Mouse (Mus musculus) cerebellum, postnatal 10 days (tissue): ENCODE results near the gene Ermap.
A peak's percentile ranks its signal among the peaks of the same experiment; 100 is the strongest.

Experiments
- DNase-seq, 2 experiments: peaks; one replicate each; pipeline ENCODE4 v3.0.0; 2021; ENCODE audit warnings: mixed read lengths in 2 of 2

The Ermap gene

GRCm38 (mm10) chr4:119183525-119183924 lies 6.3 kb downstream of the Ermap start:
- no peak for DNase-seq

GRCm38 (mm10) chr4:119181456-119181855 lies 8.4 kb downstream of the Ermap start:
- DNase-seq, result no peak

- no peak for DNase-seq
Observed at GRCm38 (mm10) chr4:119180133-119180707, 9.6 kb downstream of the Ermap start.

GRCm38 (mm10) chr4:119178331-119178730 lies 11.5 kb downstream of the Ermap start:
- no peak for DNase-seq

DNA sequence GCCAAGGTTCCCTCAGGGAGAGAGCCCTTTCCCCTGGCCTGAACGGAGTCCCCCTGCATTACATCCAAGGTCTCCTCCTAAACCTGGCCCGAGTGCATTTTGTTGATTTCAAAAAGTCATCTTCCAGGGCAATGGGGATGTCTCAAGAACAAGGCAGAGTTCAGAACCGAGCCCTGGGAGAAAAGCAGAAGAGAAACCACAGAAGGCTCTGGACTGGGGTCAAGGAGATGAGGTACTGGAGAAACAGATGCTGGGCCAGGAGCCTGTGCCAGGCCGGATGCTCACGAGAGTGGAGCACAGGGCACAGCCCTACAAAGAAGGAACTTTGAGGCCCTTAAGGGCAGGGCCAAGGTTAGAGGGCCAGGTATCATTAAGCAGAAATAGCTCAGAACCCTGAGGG lies 12.1 kb downstream of the Ermap start:
- no peak for DNase-seq

GRCm38 (mm10) chr4:119173851-119174453 lies 15.9 kb downstream of the Ermap start, which contains the start of gene Zfp691:
Zfp691 (minus strand) TSS chr4:119174195.
- DNase-seq, result peak; percentile 97

DNA sequence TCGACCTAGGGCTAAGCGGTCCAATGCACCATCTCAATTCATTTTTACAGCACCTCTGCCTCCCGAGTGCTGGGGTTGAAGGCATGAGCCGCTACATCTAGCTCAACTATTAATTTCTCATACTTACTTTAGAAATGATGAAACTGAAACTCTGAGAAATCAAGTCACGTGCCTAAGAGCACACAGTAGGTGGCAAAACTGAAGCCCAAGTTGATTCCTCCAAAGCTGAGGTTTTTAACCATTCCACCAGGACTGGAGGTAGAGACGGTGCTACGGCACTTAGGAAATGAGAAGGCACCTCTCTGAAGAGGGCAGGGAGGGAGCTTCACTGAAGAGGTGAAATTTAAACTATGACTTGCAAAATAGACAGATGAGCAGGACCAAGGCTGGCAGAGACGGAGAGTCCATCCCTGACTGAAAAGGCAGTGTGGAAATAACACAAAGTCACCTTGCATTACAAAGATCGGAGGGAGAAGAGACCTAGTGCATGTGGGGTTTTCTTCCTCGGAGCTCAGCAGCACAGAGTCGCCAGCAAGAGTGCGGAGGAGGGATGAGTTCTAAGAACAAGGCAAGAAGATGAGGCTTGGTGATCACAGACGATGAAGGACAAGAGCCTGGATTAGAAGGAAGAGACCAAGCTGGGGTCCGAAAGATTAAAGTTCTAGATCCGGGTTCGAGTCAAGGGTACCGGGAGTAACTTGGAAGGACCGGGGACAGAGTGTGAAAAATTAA lies 16.7 kb downstream of the Ermap start:
- DNase-seq, result no peak

DNA sequence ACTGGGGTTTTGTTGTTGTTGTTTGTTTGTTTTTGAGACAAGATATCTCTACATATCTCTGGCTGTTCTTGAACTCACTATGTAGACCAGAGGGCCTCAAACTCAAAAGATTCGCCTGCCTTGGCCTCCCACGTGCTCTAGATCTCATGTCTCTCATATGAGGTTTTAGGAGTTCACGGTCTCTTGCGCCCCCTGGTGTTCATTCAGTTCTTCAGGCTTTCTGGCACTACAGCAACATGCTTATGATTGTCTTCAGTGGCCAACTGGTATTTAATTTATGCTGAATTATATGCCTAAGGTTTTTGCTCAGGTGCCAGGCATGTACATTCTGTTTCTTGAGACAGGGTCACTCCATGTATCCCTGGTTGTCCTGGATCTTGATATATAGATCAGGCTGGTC lies 22.1 kb downstream of the Ermap start:
- DNase-seq, result peak; percentile 92 to 95

- DNase-seq, result no peak
Observed at GRCm38 (mm10) chr4:119167068-119167467, 22.7 kb downstream of the Ermap start.

- DNase-seq, result no peak
Observed at GRCm38 (mm10) chr4:119165916-119166315, 23.9 kb downstream of the Ermap start.

DNA sequence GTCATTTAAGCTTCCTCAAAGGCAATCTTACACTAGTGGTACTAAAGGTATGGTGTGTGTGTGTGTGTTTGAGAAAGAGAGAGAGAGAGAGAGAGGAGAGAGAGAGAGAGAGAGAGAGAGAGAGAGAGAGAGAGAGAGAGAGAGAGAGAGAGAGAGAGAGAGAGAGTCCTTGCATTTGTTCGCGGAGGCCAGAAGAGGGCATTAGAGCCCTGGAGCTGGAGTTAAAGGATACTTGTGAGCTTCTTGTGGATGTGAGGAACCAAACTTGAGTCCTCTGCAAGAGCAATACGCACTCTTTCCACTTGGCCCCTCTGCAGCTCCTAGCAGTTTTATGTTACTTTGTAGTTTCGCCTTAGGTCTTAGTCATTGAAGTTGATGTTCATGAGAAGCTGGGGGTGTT lies 26.8 kb downstream of the Ermap start:
- DNase-seq, result no peak

DNA sequence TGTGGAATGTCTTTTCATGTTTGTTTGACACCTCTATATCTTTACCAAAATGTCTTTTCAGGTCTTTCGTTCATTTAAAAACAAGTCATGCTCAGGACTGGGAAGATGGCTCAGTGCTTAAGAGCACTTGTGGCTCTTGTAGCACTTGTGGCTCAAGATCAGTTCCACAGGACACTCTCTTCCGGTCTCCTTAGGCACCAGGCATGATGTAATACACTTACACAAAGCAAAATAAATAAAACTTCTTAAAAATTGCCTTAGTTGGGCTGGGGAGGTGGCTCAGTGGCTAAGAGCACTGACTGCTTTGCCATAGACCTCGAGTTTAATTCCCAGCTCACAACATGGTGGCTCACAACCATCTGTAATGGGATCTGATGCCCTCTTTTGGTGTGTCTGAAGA lies 28.5 kb downstream of the Ermap start:
- no peak for DNase-seq

DNA sequence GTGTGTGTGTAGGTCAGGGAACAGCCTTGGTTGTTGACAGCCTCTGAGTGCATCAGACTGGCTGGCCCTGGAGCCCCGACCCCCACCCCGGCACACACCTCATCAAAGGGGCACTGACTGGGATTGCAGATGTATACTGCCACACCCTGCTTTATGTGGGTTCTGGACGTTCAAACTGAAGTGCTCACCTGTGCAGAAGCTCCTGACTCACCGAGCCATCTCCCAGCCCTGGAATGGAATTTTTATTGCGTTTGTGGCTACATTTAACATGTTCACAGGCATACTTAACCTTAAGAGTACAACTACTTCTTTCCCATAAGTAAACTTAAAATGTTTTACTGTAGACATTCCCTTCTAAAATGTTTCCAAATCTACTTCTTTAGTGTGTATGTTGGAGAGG lies 31.9 kb downstream of the Ermap start:
- no peak for DNase-seq

DNA sequence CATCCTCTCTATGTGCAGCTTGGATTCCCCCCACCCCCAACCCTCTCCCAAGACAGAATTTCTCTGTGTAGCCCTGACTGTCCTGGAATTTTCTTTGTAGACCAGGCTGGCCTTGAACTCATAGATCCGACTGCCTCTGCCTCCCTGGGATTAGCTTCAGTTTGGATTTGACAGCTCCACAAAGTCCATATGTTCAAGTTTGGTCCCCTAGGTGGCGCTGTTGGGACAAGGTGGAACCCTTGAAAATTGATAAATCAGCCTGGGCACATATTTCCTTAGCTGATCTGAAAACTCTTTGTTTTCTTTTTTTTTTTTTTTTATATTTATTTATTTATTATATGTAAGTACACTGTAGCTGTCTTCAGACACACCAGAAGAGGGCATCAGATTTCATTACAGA lies 32.6 kb downstream of the Ermap start:
- peak; percentile 79 to 84 for DNase-seq

DNA sequence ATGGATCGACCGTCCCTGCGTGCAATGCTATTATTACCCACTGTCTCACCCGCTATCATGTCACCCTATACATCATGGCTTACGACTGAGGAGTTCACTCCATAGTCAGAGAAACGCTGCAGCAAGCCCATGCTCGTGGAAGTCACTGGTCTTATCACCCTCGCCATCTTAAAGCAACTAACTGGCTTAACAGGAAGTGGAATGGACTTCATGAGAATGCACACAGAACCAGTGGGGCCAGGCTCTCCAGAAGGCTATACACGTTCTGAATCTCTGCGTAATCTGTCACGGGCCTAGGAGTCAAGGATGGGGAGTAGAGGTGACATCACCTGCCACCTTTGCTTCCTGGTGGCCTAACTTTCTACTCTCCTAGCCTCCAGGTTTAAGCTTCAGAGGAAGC lies 41.1 kb downstream of the Ermap start:
- DNase-seq, result no peak

DNA sequence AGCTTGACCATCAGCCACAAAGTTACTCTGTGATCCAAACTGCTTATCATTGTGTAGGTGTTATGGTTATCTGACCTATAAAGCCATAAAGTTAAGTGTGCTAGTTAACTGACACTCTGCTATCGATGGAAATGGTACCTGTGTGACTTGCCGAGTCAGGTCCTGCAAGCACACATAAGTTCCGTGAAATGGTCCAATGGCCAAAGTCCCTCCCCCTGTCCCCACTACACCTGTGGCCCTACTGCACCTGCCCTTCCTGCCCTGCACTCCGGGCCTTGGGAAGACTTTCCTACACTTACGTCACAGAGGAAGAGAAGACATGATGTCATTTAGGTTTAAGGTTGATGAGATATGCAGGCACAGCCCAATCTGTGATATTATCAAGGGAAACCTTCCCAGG lies 42.5 kb downstream of the Ermap start:
- DNase-seq, result no peak

GRCm38 (mm10) chr4:119146816-119147215 lies 43.0 kb downstream of the Ermap start:
- DNase-seq, result no peak

GRCm38 (mm10) chr4:119142230-119142871 lies 47.5 kb downstream of the Ermap start:
- DNase-seq, result peak; percentile 80 to 84

DNA sequence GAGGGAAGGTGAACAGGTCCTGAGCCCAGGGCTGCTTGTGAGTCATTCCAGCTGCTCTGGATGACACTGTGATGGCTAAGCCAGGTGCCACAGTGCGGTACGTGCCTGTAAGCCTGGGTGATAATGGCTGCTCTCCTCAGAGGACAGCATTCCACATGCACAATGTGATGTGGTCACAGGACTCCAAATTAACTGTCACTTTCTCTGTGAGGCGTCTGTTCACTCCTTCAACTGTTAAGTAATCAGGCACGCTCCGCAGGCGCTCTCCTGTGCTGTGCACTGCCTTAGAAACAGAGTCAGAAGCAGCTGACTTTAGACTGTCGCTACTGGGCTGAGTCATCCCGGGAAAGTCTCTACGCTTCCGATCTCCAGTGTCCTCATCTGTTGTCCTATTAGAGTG lies 48.6 kb downstream of the Ermap start:
- DNase-seq, result no peak

- peak; percentile 49 to 58 for DNase-seq
Observed at GRCm38 (mm10) chr4:119140126-119140525, 49.7 kb downstream of the Ermap start.

- no peak for DNase-seq
Observed at GRCm38 (mm10) chr4:119138776-119139175, 51.0 kb downstream of the Ermap start.

DNA sequence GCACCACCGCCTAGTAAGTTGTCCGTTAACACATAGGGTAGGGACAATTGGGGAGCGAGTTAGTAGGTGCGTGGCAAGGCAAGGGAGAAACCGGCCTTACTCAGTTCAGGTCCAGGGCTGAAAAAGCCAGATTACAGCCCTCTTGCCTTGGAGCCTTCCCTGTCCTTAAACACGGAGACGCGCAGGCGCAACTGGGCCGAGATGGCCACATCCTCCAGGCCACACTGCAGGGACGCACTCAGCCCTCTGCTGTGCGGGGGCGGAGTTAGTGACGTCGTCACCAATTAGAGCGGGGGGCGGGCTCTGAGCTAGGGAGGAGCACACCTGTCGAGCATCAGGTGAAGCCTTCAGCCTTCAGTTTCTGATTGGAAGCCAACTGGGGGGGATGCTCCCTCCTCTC lies 51.6 kb downstream of the Ermap start:
- DNase-seq, result peak; percentile 88 to 91

GRCm38 (mm10) chr4:119137313-119137712 lies 52.5 kb downstream of the Ermap start:
- no peak for DNase-seq

DNA sequence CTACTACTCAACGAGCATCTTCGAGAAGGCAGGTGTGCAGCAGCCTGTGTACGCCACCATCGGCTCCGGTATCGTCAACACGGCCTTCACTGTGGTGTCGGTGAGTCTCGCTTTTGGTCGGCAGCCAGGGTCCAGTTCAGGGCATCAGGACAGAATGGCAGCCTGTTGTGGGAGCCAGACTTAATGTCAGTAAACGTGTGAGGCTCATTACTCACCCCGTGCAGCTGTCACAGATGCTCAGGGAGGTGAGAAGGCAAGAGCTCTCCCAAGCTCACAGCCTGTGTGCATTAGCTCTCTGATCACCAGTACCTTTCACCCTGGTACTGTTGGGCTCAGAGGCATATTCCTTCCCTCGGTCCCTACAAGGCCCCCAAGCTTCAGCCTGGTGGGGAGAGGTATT lies 56.0 kb downstream of the Ermap start:
- no peak for DNase-seq
